Mouse (Mus musculus) intestine, postnatal 0 days (tissue): ENCODE measurements at regions not wholly inside any gene's neighbourhood (a gene's known extent, or its start where the extent isn't known, plus 50 kb on each side); places are given as distances from the start of the nearest gene placed in this dataset.

Experiments
- ATAC-seq: fragments of 200-750 bp; cut with Nextera tagmentation; 2 replicates; pipeline ENCODE4 v1.8.0; 2017; ENCODE audit warnings: mild to moderate bottlenecking, moderate TSS enrichment, moderate library complexity
- H3K27ac ChIP-seq: fragments of 300-500 bp; sonication (generic); 2 replicates; pipeline ENCODE4 v1.5.1; 2014; ENCODE audit warnings: mild to moderate bottlenecking, low read depth, low read length, moderate library complexity
- H3K27me3 ChIP-seq: fragments of 300-500 bp; sonication (generic); replicated peaks from 2 replicates; pipeline ENCODE4 v1.6.1; 2014; ENCODE audit warnings: low read length, mixed read lengths; ENCODE audit not compliant: control insufficient read depth, insufficient read depth
- H3K36me3 ChIP-seq: fragments of 300-500 bp; sonication (generic); 2 replicates; pipeline ENCODE4 v1.6.1; 2014; ENCODE audit warnings: mild to moderate bottlenecking, moderate library complexity; ENCODE audit not compliant: control insufficient read depth, insufficient read depth
- H3K4me1 ChIP-seq: fragments of 300-500 bp; sonication (generic); replicated peaks from 2 replicates; pipeline ENCODE4 v1.6.1; 2014; ENCODE audit warnings: antibody characterized with exemption, low read length, mixed read lengths; ENCODE audit not compliant: control insufficient read depth, insufficient read depth
- H3K4me2 ChIP-seq: fragments of 300-500 bp; sonication (generic); replicated peaks from 2 replicates; pipeline ENCODE4 v1.6.1; 2014; ENCODE audit warnings: low read depth, mild to moderate bottlenecking, moderate library complexity
- H3K4me3 ChIP-seq: fragments of 300-500 bp; sonication (generic); 2 replicates; pipeline ENCODE4 v1.5.1; 2014; ENCODE audit warnings: low read depth, low read length
- H3K9ac ChIP-seq: fragments of 300-500 bp; sonication (generic); 2 replicates; pipeline ENCODE4 v1.6.1; 2014; ENCODE audit warnings: mild to moderate bottlenecking, low read depth, low read length
- H3K9me3 ChIP-seq: fragments of 300-500 bp; sonication (generic); 2 replicates; pipeline ENCODE4 v1.6.1; 2016; ENCODE audit warnings: mixed run types; ENCODE audit not compliant: control insufficient read depth
- CTCF ChIP-seq: sonication (generic); IDR thresholded peaks from 2 replicates; pipeline ENCODE4 v1.5.1; 2016; ENCODE audit warnings: low read depth, mild to moderate bottlenecking, control low read depth, antibody characterized with exemption, moderate library complexity
- WGBS: fragments of 180-500 bp; shearing (Covaris S2); extraction: QIAGEN DNeasy Blood & Tissue Kit; methylation state at CpG from one replicate; pipeline ENCODE4 v1.1.7; 2014; 5-methylcytosine and 5-hydroxymethylcytosine counted together

DNA sequence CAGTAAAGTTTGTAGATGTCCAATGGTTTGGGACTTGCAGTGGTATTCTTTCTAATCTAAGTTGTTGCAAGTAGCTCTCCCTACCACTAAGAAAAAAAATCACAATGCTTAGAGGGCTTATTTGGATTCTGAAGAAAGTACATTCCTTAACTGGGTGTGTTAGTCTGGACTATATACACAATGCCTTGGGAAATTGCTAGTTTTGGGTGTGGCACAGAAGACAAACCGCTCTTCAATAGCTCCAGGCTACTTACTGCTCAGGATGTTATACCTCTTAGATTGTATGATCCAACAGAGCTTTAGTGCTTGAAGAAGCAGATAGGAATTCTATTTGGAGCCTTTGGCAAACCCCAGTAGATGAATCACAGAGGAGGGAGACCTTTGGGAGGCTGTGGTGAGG is 369.6 kb upstream of the Slco3a1 start:
- Histone ChIP-seq H3K9me3 (no peaks in the 10 kb centered on the region), H3K4me3 (no peak overlapping the region), H3K27ac (no peak overlapping the region), H3K9ac (no peak overlapping the region), H3K4me1 (no peaks in the 10 kb centered on the region), H3K27me3 (no peaks in the 10 kb centered on the region), H3K36me3 (no peaks in the 10 kb centered on the region), H3K4me2 (no peak overlapping the region)
- no peak for TF ChIP-seq CTCF
- no peak for ATAC-seq
- 77% methylated on average over 1 of the region's 1 CpGs for WGBS

DNA sequence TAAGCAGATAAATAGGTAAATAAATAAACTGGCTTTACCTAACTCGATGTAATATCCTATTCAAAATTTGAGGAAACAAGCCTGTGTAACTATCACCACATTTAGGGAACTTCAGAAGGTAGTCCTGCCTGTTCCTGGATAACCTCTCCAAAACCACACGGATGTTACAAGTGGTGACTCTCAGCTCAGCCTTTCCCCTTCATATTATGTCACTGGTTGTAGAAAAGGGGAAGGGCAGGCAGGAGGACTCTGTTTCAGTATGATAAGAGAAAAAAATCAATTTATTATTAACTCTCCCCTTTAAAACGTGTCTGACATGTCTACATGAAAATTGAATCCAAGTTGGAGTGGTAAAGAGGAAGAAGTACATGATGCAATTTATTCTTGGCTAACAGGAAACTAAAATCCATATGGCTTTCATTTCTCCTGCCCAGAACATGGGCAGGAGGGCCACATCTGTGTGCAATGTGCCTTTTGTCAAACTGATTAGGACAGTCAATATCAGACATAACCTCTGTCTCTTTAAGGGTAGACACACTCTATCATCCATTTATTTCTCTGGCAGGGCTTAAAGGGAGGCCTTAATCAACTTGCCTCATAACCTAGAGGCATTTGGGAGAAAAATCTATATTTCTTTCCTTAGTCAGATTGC is 353.9 kb upstream of the Slco3a1 start:
- ATAC-seq, result no peak
- H3K9me3 ChIP-seq, result no peaks in the 10 kb centered on the region
- H3K4me2 ChIP-seq, result no peak overlapping the region
- no peak overlapping the region for H3K4me3 ChIP-seq
- no peak overlapping the region for H3K9ac ChIP-seq
- H3K36me3 ChIP-seq, result no peaks in the 10 kb centered on the region
- 46% methylated on average over 3 of the region's 3 CpGs for WGBS
- no peaks in the 10 kb centered on the region for H3K27me3 ChIP-seq
- no peak for TF ChIP-seq CTCF
- no peak overlapping the region for H3K27ac ChIP-seq
- no peaks in the 10 kb centered on the region for H3K4me1 ChIP-seq

DNA sequence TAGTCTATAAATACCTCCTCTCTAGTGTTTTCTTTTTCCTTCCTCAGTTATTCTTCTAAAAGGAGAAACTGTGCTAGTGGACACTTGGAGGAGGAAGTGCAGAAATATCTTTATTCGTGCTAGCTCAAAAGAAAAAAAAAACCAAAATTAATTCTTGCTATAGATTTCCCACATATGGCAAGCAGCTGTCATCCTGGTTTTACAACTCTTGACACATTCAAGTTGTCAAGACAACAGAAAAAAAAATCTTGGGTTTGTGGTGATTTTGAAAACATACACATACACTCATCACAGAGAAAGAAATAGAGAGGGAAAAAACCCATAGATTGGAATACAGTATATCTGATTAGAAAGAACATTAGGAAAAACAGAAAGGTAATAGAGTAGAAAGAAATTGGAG is 352.8 kb upstream of the Slco3a1 start:
- Histone ChIP-seq H3K4me2 (no peak overlapping the region), H3K4me1 (no peaks in the 10 kb centered on the region), H3K27ac (no peak overlapping the region), H3K4me3 (no peak overlapping the region), H3K9me3 (no peaks in the 10 kb centered on the region), H3K27me3 (no peaks in the 10 kb centered on the region), H3K9ac (no peak overlapping the region), H3K36me3 (no peaks in the 10 kb centered on the region)
- no peak for ATAC-seq
- WGBS, result 53% methylated on average over 1 of the region's 1 CpGs
- no peak for TF ChIP-seq CTCF

DNA sequence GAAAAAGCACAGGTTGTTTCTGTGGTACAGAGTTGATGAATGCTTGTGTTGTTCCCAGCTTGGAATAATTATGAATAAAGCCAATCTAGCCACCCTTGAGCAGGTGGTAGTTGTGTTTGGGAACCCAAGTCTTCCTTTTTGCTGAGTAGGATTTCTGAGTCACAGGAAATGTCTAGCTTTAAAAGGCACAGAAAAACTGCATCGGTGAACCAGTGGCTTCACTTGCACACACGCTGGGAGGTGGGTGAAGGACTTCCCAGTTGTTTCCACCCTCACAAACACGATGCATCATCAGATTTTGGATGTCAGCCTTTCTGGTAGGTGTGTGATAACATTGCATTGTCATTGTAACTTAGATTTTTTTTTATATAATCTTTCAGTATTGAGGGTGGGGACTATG is 322.9 kb upstream of the Slco3a1 start:
- H3K9me3 ChIP-seq, result no peaks in the 10 kb centered on the region
- no peak overlapping the region for H3K4me3 ChIP-seq
- H3K27me3 ChIP-seq, result no peaks in the 10 kb centered on the region
- H3K9ac ChIP-seq, result no peak overlapping the region
- ATAC-seq, result no peak
- no peak for TF ChIP-seq CTCF
- no peak overlapping the region for H3K4me2 ChIP-seq
- H3K4me1 ChIP-seq, result no peaks in the 10 kb centered on the region
- no peaks in the 10 kb centered on the region for H3K36me3 ChIP-seq
- no peak overlapping the region for H3K27ac ChIP-seq
- WGBS, result 73% methylated on average over 3 of the region's 3 CpGs

DNA sequence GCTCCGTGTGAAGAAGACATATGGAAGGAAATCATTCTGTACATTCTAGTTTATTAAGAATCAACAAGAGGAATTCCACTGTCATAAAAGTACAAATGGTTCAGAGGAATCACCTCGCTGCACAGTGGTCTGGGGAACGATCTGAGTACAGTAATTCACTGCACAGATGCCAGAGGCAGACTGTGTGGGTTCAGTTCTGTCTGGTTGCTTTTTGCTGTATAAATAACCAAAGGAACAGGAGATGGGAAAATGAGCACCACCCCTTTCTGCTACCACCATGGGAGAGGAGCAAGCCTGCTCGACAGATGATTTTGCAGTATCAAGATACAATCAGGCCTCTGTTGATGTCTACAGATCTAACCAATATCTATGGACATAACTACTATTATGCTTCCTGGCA is 322.1 kb upstream of the Slco3a1 start:
- Histone ChIP-seq H3K9ac (no peak overlapping the region), H3K4me2 (no peak overlapping the region), H3K9me3 (no peaks in the 10 kb centered on the region), H3K4me1 (no peaks in the 10 kb centered on the region), H3K27ac (no peak overlapping the region), H3K4me3 (no peak overlapping the region), H3K27me3 (no peaks in the 10 kb centered on the region), H3K36me3 (no peaks in the 10 kb centered on the region)
- TF ChIP-seq CTCF, result no peak
- WGBS, result 57% methylated on average over 4 of the region's 4 CpGs
- ATAC-seq, result no peak

DNA sequence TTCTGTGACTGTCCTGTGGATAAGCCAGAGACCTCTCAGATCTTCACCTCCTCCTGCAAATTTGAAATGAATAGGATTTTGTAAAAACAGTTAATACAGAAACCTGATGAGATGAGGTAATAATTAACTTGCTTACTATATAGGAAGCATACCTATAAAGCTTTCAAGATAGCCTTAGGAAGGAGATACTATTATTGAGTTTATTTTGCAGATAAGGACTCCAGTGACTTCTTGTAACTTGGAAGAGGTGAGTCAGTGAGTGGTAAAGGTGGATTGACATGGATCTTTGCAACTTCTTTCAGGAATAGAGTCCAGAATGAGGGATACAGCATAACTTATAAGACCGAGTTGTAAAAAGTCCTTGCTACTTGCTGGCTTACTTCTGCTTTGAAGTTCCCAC is 315.7 kb upstream of the Slco3a1 start:
- Histone ChIP-seq H3K9me3 (no peaks in the 10 kb centered on the region), H3K4me2 (no peak overlapping the region), H3K4me3 (no peak overlapping the region), H3K9ac (no peak overlapping the region), H3K27ac (no peak overlapping the region), H3K4me1 (no peaks in the 10 kb centered on the region), H3K27me3 (no peaks in the 10 kb centered on the region), H3K36me3 (no peaks in the 10 kb centered on the region)
- no peak for TF ChIP-seq CTCF
- 39% methylated on average over 1 of the region's 1 CpGs for WGBS
- no peak for ATAC-seq

DNA sequence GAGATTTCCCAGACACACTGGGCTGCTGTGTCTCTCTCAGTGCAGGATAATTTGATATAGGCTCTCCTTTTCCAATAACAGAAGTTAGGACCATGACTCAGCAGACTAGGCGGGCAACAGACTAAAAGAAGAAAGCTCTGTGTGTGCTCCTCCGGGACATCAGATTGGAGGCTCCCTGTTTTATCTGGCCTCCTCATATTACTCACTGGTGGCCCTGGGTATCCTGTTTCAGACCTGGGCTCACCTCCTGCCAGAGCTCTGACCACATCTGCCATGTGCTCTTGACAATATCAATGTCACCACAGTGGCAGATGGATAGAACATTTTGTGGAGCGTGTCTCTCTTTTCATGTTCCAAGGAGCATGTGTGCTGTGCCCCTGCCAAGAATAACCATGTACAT is 308.1 kb upstream of the Slco3a1 start:
- WGBS, result 59% methylated on average over 3 of the region's 3 CpGs
- H3K27ac ChIP-seq, result no peak overlapping the region
- H3K27me3 ChIP-seq, result no peaks in the 10 kb centered on the region
- H3K9me3 ChIP-seq, result no peaks in the 10 kb centered on the region
- no peaks in the 10 kb centered on the region for H3K4me1 ChIP-seq
- TF ChIP-seq CTCF, result no peak
- no peaks in the 10 kb centered on the region for H3K36me3 ChIP-seq
- H3K4me3 ChIP-seq, result no peak overlapping the region
- H3K4me2 ChIP-seq, result no peak overlapping the region
- H3K9ac ChIP-seq, result no peak overlapping the region
- ATAC-seq, result no peak
